Mouse (Mus musculus) ES-Bruce4 (cell line): ENCODE data around the gene Zc3h12c.

Experiments used
- CTCF ChIP-seq: IDR thresholded peaks from one replicate; pipeline ENCODE4 v1.8.1; 2011; ENCODE audit warnings: low read depth, low read length
- EP300 ChIP-seq: IDR thresholded peaks from 2 replicates; pipeline ENCODE4 v1.6.1; 2011; ENCODE audit warnings: low read depth, low read length; ENCODE audit not compliant: insufficient read depth

GRCm38 (mm10) chr9:52093108-52093507 lies 75.3 kb downstream of the Zc3h12c start:
- no peak for TF ChIP-seq CTCF
- no peak for TF ChIP-seq EP300
